Mouse (Mus musculus): ENCODE results near the gene Nab2.
A peak's percentile ranks its signal among the peaks of the same experiment; 100 is the strongest.
"Not testable (repeated sequence)": the region's sequence is repeated elsewhere in the genome, so short reads cannot be mapped to it uniquely, and the experiment has no call there.

The Nab2 gene

GRCm38 (mm10) chr10:127674046-127674655, 5.8 kb upstream of the Nab2 start:
- no peak for DNase-seq (ENCODE audit: low spot score in 2 of 2)

- no peak for DNase-seq (ENCODE audit: low spot score in 2 of 2)
Measured at GRCm38 (mm10) chr10:127671276-127671675, 2.9 kb upstream of the Nab2 start.

- no peak for DNase-seq (ENCODE audit: low spot score in 2 of 2)
Measured at GRCm38 (mm10) chr10:127670185-127670584, 1.8 kb upstream of the Nab2 start.

- DNase-seq (ENCODE audit: low spot score in 2 of 2), result peak; percentile 41 to 65
Measured at GRCm38 (mm10) chr10:127669170-127669569, 802 bp upstream of the Nab2 start.

GRCm38 (mm10) chr10:127667269-127668092, 887 bp downstream of the Nab2 start:
- DNase-seq (ENCODE audit: low spot score in 2 of 2), result peak; percentile 90 to 91

GRCm38 (mm10) chr10:127666501-127667268, 1.7 kb downstream of the Nab2 start, which contains the start of gene Nemp1:
Gene Nemp1 (plus strand): TSS chr10:127666901.
- peak; percentile 89 for DNase-seq (ENCODE audit: low spot score in 2 of 2)

- DNase-seq (ENCODE audit: low spot score in 2 of 2), result peak; percentile 30 to 58
Measured at GRCm38 (mm10) chr10:127665366-127666181, 2.8 kb downstream of the Nab2 start.

- DNase-seq (ENCODE audit: low spot score in 2 of 2), result no peak
Measured at GRCm38 (mm10) chr10:127664891-127665290, 3.5 kb downstream of the Nab2 start.

GRCm38 (mm10) chr10:127664166-127664565, 4.2 kb downstream of the Nab2 start:
- DNase-seq (ENCODE audit: low spot score in 2 of 2), result peak in 1 of 2 experiments; percentile 58

GRCm38 (mm10) chr10:127663590-127663989, 4.8 kb downstream of the Nab2 start:
- no peak for DNase-seq (ENCODE audit: low spot score in 2 of 2)

GRCm38 (mm10) chr10:127662666-127663253, 5.6 kb downstream of the Nab2 start:
- peak; percentile 48 to 62 for DNase-seq (ENCODE audit: low spot score in 2 of 2)

GRCm38 (mm10) chr10:127661915-127662663, 6.3 kb downstream of the Nab2 start:
- DNase-seq (ENCODE audit: low spot score in 2 of 2), result peak; percentile 65 to 73

GRCm38 (mm10) chr10:127661291-127661914, 7.0 kb downstream of the Nab2 start:
- peak; percentile 33 to 59 for DNase-seq (ENCODE audit: low spot score in 2 of 2)

- no peak for DNase-seq (ENCODE audit: low spot score in 2 of 2)
Measured at GRCm38 (mm10) chr10:127659551-127659950, 8.8 kb downstream of the Nab2 start.

GRCm38 (mm10) chr10:127658076-127658475, 10.3 kb downstream of the Nab2 start:
- DNase-seq (ENCODE audit: low spot score in 2 of 2), result no peak

- not testable (repeated sequence) for DNase-seq (ENCODE audit: low spot score in 2 of 2)
Measured at GRCm38 (mm10) chr10:127657617-127658016, 10.8 kb downstream of the Nab2 start.

GRCm38 (mm10) chr10:127654970-127655579, 13.3 kb downstream of the Nab2 start:
- no peak for DNase-seq (ENCODE audit: low spot score in 2 of 2)

GRCm38 (mm10) chr10:127652906-127653638, 15.3 kb downstream of the Nab2 start:
- no peak for DNase-seq (ENCODE audit: low spot score in 2 of 2)

- DNase-seq (ENCODE audit: low spot score in 2 of 2), result no peak
Measured at GRCm38 (mm10) chr10:127645791-127646190, 22.6 kb downstream of the Nab2 start.
